Mouse (Mus musculus): Measurements from ENCODE around the gene Txnrd2. TPM values are rescaled to one million over a fixed set of nuclear protein-coding genes. Genes with fewer than 3 reads are reported as not detected.

The Txnrd2 gene
- 16.3 and 21.9 TPM in 2 replicates for polyA plus RNA-seq (2012; rRNA removed; ENCODE audit: low replicate concordance)

DNA sequence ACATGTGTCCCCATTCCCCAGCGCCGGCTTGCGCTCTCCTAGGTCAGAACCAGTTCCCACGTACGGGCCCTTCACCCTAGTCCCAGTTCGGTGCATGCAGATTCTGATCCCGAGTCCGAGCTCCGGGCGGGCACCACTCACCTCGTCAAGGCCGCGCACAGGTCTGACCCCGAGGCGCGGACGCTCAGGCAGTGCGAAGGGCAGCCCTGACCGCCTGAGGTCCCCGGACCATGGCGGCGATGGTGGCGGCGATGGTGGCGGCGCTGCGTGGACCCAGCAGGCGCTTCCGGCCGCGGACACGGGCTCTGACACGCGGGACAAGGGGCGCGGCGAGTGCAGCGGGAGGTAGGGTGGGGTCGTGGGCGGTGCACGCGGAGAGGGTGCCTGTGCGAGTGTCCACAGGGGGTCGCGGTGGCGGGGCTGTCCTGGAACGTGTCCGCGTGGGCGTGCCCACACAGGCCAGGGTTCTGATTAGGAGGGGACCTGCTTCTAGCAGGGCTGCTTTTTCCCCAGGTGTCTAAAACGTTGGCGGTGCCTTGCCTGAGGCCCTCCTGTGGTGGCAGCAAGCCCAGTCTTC is at the start of gene Txnrd2:
Txnrd2 (plus strand) TSS at position 170 of the 577 bp plus-strand sequence.

DNA sequence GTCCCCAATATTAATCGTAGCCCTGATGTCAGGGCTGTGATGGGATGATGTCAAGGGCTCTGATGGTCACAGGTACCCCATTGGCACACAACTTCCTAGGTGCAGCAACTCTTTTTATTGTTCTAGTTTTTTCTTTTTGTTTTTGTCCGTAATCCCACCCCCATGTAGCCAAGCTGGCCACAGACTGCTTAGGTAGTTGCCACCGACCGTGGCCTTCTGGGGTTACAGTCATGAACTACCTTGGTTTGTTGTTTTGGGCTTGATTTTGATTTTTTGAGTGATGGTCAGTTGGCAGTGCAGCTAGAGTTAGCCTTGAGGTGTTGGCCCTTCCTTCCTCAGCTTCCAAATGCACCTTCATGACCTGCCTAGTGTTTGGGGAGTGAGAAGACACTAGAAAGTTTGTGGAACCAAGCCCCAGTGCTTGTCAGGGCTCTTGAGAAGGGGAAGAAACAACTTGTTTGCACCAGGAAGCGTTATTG is 657 bp downstream of the Txnrd2 start, which contains the start of gene Comt:
Comt (minus strand) TSS at position 51 of the 479 bp plus-strand sequence.

DNA sequence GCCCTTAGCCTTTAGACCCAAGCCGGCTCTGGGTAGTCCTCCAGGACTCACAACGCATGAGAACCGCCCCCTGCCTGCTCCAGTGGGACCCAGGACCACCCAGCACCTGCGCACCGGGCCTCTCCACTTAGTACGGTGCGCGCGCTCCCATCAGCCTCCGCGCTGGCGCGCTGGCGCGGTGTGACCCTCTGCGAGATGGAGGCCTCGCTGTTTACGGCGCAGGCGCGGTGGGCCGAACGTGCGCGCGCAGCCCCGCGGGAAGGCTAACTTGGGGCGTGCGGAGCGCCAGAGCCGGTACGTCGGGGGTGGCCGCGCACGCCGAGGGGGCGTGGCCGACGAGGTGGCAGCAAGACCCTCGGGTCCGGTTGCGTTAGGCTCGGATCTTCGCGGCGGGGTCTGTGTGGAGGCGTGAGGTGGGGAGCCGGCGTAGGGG is 72.4 kb downstream of the Txnrd2 start, which contains the start of the genes Gnb1l and Rtl10:
Gnb1l (plus strand) TSS at position 156 of the 433 bp plus-strand sequence.
Rtl10 (plus strand) TSS at position 344 of the 433 bp plus-strand sequence.

Other genes with a start within 250 kb of the Txnrd2 start
- not detected in 2 replicates for gene Ccdc188, start 208.5 kb upstream of the Txnrd2 start, polyA plus RNA-seq (2012; rRNA removed; ENCODE audit: low replicate concordance)
- 22.7 and 36.2 TPM in 2 replicates for gene Zdhhc8, start 191.2 kb upstream of the Txnrd2 start, polyA plus RNA-seq (2012; rRNA removed; ENCODE audit: low replicate concordance)
- 26.9 and 28.8 TPM in 2 replicates for gene Trmt2a, start 177.7 kb upstream of the Txnrd2 start, polyA plus RNA-seq (2012; rRNA removed; ENCODE audit: low replicate concordance)
- gene Ranbp1, start 177.7 kb upstream of the Txnrd2 start, polyA plus RNA-seq (2012; rRNA removed; ENCODE audit: low replicate concordance), result 45.7 and 96.7 TPM in 2 replicates
- gene Gm49776, start 168.1 kb upstream of the Txnrd2 start, polyA plus RNA-seq (2012; rRNA removed; ENCODE audit: low replicate concordance), result not detected in 2 replicates
- gene Dgcr8, start 137.1 kb upstream of the Txnrd2 start, polyA plus RNA-seq (2012; rRNA removed; ENCODE audit: low replicate concordance), result 7.2 and 10.0 TPM in 2 replicates
- gene Tango2, start 78.3 kb upstream of the Txnrd2 start, polyA plus RNA-seq (2012; rRNA removed; ENCODE audit: low replicate concordance), result 32.3 and 72.1 TPM in 2 replicates
- gene Arvcf, start 78.2 kb upstream of the Txnrd2 start, polyA plus RNA-seq (2012; rRNA removed; ENCODE audit: low replicate concordance), result 10.5 and 11.1 TPM in 2 replicates
- gene Comt, start 468 bp downstream of the Txnrd2 start, polyA plus RNA-seq (2012; rRNA removed; ENCODE audit: low replicate concordance), result 166 and 239 TPM in 2 replicates
- 11.7 and 15.7 TPM in 2 replicates for gene Gnb1l, start 72.3 kb downstream of the Txnrd2 start, polyA plus RNA-seq (2012; rRNA removed; ENCODE audit: low replicate concordance)
- gene Rtl10, start 72.5 kb downstream of the Txnrd2 start, polyA plus RNA-seq (2012; rRNA removed; ENCODE audit: low replicate concordance), result 4.1 and 6.5 TPM in 2 replicates
- 6.8 and 14.9 TPM in 2 replicates for gene Tbx1, start 164.3 kb downstream of the Txnrd2 start, polyA plus RNA-seq (2012; rRNA removed; ENCODE audit: low replicate concordance)
- gene Gp1bb, start 196.0 kb downstream of the Txnrd2 start, polyA plus RNA-seq (2012; rRNA removed; ENCODE audit: low replicate concordance), result 32.7 and 480 TPM in 2 replicates
- 33.7 and 105 TPM in 2 replicates for gene Gm49601, start 200.0 kb downstream of the Txnrd2 start, polyA plus RNA-seq (2012; rRNA removed; ENCODE audit: low replicate concordance)
- gene Sept5, start 203.6 kb downstream of the Txnrd2 start, polyA plus RNA-seq (2012; rRNA removed; ENCODE audit: low replicate concordance), result 83.1 and 241 TPM in 2 replicates